Mouse (Mus musculus) neural tube, embryonic 15.5 days (tissue): Measurements from ENCODE around the gene Rita1. TPM values are rescaled to one million over a fixed set of nuclear protein-coding genes. Genes with fewer than 3 reads are reported as not detected.

Source experiments
- ATAC-seq: fragments of 200-750 bp; cut with Nextera tagmentation; 2 replicates; pipeline ENCODE4 v1.8.0; 2017; ENCODE audit warnings: mild to moderate bottlenecking, moderate TSS enrichment, moderate library complexity; ENCODE audit not compliant: low FRiP score
- H3K27ac ChIP-seq: fragments of 300-500 bp; sonication (generic); replicated peaks from 2 replicates; pipeline ENCODE4 v1.5.1; 2015; ENCODE audit warnings: mild to moderate bottlenecking, inconsistent platforms
- H3K27me3 ChIP-seq: fragments of 300-500 bp; sonication (generic); replicated peaks from 2 replicates; pipeline ENCODE4 v1.6.1; 2015; ENCODE audit warnings: inconsistent platforms
- H3K36me3 ChIP-seq: fragments of 300-500 bp; sonication (generic); 2 replicates; pipeline ENCODE4 v1.6.1; 2015; ENCODE audit warnings: inconsistent platforms
- H3K4me1 ChIP-seq: fragments of 300-500 bp; sonication (generic); 2 replicates; pipeline ENCODE4 v1.6.1; 2015; ENCODE audit warnings: inconsistent platforms
- H3K4me2 ChIP-seq: fragments of 300-500 bp; sonication (generic); 2 replicates; pipeline ENCODE4 v1.6.1; 2015; ENCODE audit warnings: inconsistent platforms, mild to moderate bottlenecking, moderate library complexity
- H3K4me3 ChIP-seq: fragments of 300-500 bp; sonication (generic); replicated peaks from 2 replicates; pipeline ENCODE4 v1.5.1; 2015; ENCODE audit warnings: mild to moderate bottlenecking, inconsistent platforms
- H3K9ac ChIP-seq: fragments of 300-500 bp; sonication (generic); replicated peaks from 2 replicates; pipeline ENCODE4 v1.6.1; 2015; ENCODE audit warnings: mild to moderate bottlenecking, inconsistent platforms
- H3K9me3 ChIP-seq: fragments of 300-500 bp; sonication (generic); replicated peaks from 2 replicates; pipeline ENCODE4 v1.6.1; 2016; ENCODE audit warnings: inconsistent platforms
- WGBS: fragments of 180-500 bp; shearing (Covaris S2); methylation state at CpG from one replicate; pipeline ENCODE4 v1.1.7; 2015; ENCODE audit warnings: mixed read lengths; 5-methylcytosine and 5-hydroxymethylcytosine counted together
- polyA plus RNA-seq: library from polyadenylated mRNA; unstranded; fragments of >200 nt; fragmentation: Nextera tagmentation; extraction: Ambion mirVana; gene quantifications from 2 replicates; pipeline ENCODE4 v1.2.1, GENCODE M21; 2015

The Rita1 gene
- polyA plus RNA-seq, 1 experiment from 2014 or later: 34.0 TPM

DNA sequence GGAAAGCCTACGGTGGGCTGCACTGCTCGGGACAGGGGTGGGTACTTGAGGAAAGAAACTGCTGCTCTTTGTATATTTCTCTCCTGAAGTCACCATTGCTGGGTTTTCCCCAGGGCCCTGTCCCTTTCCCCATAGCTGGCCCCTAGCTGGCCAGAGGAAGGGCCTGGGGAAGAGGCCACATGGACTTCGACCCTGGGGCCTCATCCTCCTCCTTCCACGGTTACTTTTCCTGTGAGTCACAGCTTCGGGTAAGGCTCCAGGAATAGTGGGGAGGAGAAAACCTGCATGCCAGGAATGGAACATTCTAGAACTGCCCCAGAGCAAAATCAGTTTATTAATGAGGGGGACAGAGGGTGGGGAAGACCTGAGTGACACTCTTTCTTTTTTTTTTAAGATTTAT, 62.3 kb downstream of the Rita1 start:
- Histone ChIP-seq H3K4me3 (no peak overlapping the region), H3K4me1 (no peaks in the 10 kb centered on the region), H3K27ac (no peak overlapping the region), H3K27me3 (no peaks in the 10 kb centered on the region), H3K9me3 (no peaks in the 10 kb centered on the region), H3K4me2 (no peak overlapping the region), H3K36me3 (peaks cover 22% of the 10 kb centered on the region), H3K9ac (no peak overlapping the region)
- 83% methylated on average over 5 of the region's 5 CpGs for WGBS
- no peak for ATAC-seq

DNA sequence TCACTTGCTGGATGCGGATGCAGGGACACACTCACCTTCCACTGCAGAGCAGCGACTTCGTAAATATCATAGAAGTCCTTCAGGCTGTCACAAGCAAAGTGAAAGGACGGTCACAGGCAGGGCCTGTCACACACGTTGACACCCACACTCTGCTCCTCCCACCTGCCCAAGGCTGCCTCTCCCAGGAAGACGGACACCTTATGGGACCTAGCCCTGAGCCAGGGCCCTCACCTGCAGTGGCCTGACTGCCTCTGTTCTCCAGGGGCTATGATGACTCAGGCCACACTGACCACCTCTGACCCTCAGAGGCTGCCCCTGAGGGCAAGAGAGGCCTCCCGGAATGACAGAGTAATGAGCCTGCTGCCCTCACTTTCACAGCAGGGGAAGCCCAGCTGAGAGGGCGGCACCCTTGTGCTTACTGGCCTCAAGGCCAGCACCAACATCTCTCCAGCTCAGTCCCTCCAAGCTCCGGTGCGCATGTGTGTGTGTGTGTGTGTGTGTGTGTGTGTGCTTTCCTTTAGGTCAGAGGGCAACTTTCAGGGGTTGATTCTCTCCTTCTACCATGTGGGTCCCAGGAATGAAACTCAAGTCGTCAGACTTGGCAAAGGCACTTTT, 64.0 kb downstream of the Rita1 start:
- Histone ChIP-seq H3K27ac (no peak overlapping the region), H3K4me2 (no peak overlapping the region), H3K9me3 (no peaks in the 10 kb centered on the region), H3K27me3 (no peaks in the 10 kb centered on the region), H3K36me3 (peaks cover 13% of the 10 kb centered on the region), H3K9ac (no peak overlapping the region), H3K4me3 (no peak overlapping the region), H3K4me1 (no peaks in the 10 kb centered on the region)
- WGBS: 76% methylated on average over 11 of the region's 11 CpGs
- no peak for ATAC-seq

Other genes starting within 250 kb of the Rita1 start
- gene Lhx5, start 180.9 kb downstream of the Rita1 start, polyA plus RNA-seq: 18.7 and 22.4 TPM in 2 replicates
- 7.9 TPM in 2 replicates for gene Sdsl, start 139.8 kb downstream of the Rita1 start, polyA plus RNA-seq
- gene Sds, start 136.1 kb downstream of the Rita1 start, polyA plus RNA-seq: not detected in 2 replicates
- 41.8 and 41.9 TPM in 2 replicates for gene Plbd2, start 109.0 kb downstream of the Rita1 start, polyA plus RNA-seq
- gene Slc8b1, start 101.4 kb downstream of the Rita1 start, polyA plus RNA-seq: 2.8 and 4.4 TPM in 2 replicates
- gene Tpcn1, start 23.9 kb downstream of the Rita1 start, polyA plus RNA-seq: 20.9 and 21.7 TPM in 2 replicates
- 1.3 and 1.5 TPM in 2 replicates for gene Iqcd, start 23.6 kb downstream of the Rita1 start, polyA plus RNA-seq
- gene Ddx54, start 150 bp upstream of the Rita1 start, polyA plus RNA-seq: 35.7 and 42.0 TPM in 2 replicates
- gene Cfap73, start 21.6 kb upstream of the Rita1 start, polyA plus RNA-seq: 0.33 and 0.80 TPM in 2 replicates
- gene Rasal1, start 36.2 kb upstream of the Rita1 start, polyA plus RNA-seq: 0.24 and 0.93 TPM in 2 replicates
- 59.9 and 61.1 TPM in 2 replicates for gene Dtx1, start 99.3 kb upstream of the Rita1 start, polyA plus RNA-seq
- gene Oas2, start 137.3 kb upstream of the Rita1 start, polyA plus RNA-seq: 0.20 and 0.46 TPM in 2 replicates
- 0.60 and 0.87 TPM in 2 replicates for gene Oas3, start 165.1 kb upstream of the Rita1 start, polyA plus RNA-seq
- 0.18 and 0.31 TPM in 2 replicates for gene Oas1e, start 182.9 kb upstream of the Rita1 start, polyA plus RNA-seq
- gene Oas1c, start 199.9 kb upstream of the Rita1 start, polyA plus RNA-seq: 0.55 and 0.65 TPM in 2 replicates
- gene Oas1f, start 234.8 kb upstream of the Rita1 start, polyA plus RNA-seq: not detected in 2 replicates
- not detected in 2 replicates for gene Oas1h, start 248.8 kb upstream of the Rita1 start, polyA plus RNA-seq